Comparison of ENCODE assay signal across 15 mouse cellular contexts in the genomic region with DNA sequence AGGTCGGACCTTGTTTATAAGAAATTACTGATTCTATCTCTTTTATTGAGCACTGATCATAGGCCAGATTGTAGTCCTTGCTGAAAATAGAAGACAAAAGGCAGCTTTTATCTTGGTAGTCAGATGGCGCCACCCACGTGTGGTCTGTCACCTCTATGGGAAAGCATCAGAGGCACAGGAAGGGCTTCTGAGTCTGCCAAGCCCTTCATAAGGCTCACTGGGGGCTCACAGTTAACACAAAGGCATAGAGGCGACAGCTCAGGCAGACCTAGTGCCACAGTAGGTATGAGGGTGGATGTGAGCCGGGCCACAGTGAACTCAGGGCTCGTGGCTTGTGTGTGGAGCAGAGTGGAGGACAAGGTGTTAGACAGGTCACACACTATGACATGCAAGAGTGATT.
DNase-seq lines count a peak whose midpoint lies in the region; ATAC-seq and TF ChIP-seq lines count a peak whose summit lies in the region.
"Had no signal": no experiment of that assay in that cellular context is flagged by ENCODE, and none has a peak within 500 bp of the region (broad histone marks: within the 10 kb centered on the region; RNA-seq: fewer than 3 reads in every experiment).

No protein-coding gene starts in this region.

- H3K27ac ChIP-seq in stomach, postnatal 0 days (replicated peaks), result no peak overlapping the region
- H3K27ac ChIP-seq: forebrain, embryonic 12.5 days; hindbrain, embryonic 13.5 days; limb, embryonic 12.5 days; liver, embryonic 14.5 days; stomach, embryonic 15.5 days had no signal

- no peaks in the 10 kb centered on the region for H3K36me3 ChIP-seq in stomach, postnatal 0 days (ENCODE audit: control insufficient read depth, insufficient read depth, low read length)
- H3K36me3 ChIP-seq: forebrain, embryonic 12.5 days; limb, embryonic 12.5 days had no signal

- peak; percentile 32 for ATAC-seq in frontal cortex, adult (ENCODE audit: low TSS enrichment)
- ATAC-seq in stomach, postnatal 0 days (ENCODE audit: low FRiP score, low TSS enrichment), result peak; percentile 21; the same call in 1 of the 2 replicates

- H3K9ac ChIP-seq in stomach, postnatal 0 days (ENCODE audit: low read length), result no peak overlapping the region
- H3K9ac ChIP-seq: forebrain, embryonic 12.5 days; hindbrain, embryonic 13.5 days; limb, embryonic 12.5 days; liver, embryonic 14.5 days; stomach, embryonic 15.5 days had no signal

- no peak overlapping the region for H3K4me2 ChIP-seq in stomach, postnatal 0 days (replicated peaks; ENCODE audit: low read depth)
- H3K4me2 ChIP-seq: forebrain, embryonic 12.5 days; hindbrain, embryonic 13.5 days; limb, embryonic 12.5 days; stomach, embryonic 15.5 days had no signal

- H3K27me3 ChIP-seq in stomach, postnatal 0 days (ENCODE audit: control insufficient read depth, insufficient read depth, low read length), result no peaks in the 10 kb centered on the region
- H3K27me3 ChIP-seq: forebrain, embryonic 12.5 days; hindbrain, embryonic 13.5 days; limb, embryonic 12.5 days; stomach, embryonic 15.5 days had no signal

- H3K9me3 ChIP-seq in stomach, postnatal 0 days (ENCODE audit: control insufficient read depth, low read length), result peaks cover 4% of the 10 kb centered on the region

- DNase-seq in frontal cortex, postnatal 14 days (ENCODE audit: low spot score in 2 of 2), result no peak
- DNase-seq in cerebellum, adult 9-10 months, result peak; percentile 61
- peak; percentile 78 to 80 for DNase-seq in layer of hippocampus, adult 8-10 months (ENCODE audit: low spot score in 2 of 2)
- no peak for DNase-seq in stomach, postnatal 0 days (ENCODE audit: low spot score)
- no peak for DNase-seq in left cerebral cortex, postnatal 14 days (ENCODE audit: low spot score in 2 of 2)
- DNase-seq in kidney, adult 8-10 months, result no peak
- DNase-seq in urinary bladder, postnatal 4 days (ENCODE audit: low spot score in 2 of 2), result no peak
- DNase-seq: adrenal gland, adult 8-10 months; kidney, adult 11 months had no signal

- no peaks in the 10 kb centered on the region for H3K4me1 ChIP-seq in stomach, postnatal 0 days (replicated peaks; ENCODE audit: control insufficient read depth, insufficient read depth)
- H3K4me1 ChIP-seq: forebrain, embryonic 12.5 days; hindbrain, embryonic 13.5 days; limb, embryonic 12.5 days; stomach, embryonic 15.5 days had no signal

- intact Hi-C loops in left cerebral cortex, postnatal 14 days (cut with DNase I), result loop anchor here (2.0 to 10.0 kb wide), 3 partner anchors 51 to 529 kb away; a partner anchor contains a TSS

- 81% methylated on average over 6 of the region's 6 CpGs for WGBS in stomach, postnatal 0 days

- H3K4me3 ChIP-seq in stomach, postnatal 0 days (ENCODE audit: low read depth, low read length), result no peak overlapping the region
- H3K4me3 ChIP-seq: forebrain, embryonic 12.5 days; hindbrain, embryonic 13.5 days; limb, embryonic 12.5 days; stomach, embryonic 15.5 days had no signal

- no peak for TF ChIP-seq CTCF in stomach, postnatal 0 days (IDR thresholded peaks at IDR 0.05; ENCODE audit: low read depth)

- TF ChIP-seq EP300 in stomach, postnatal 0 days (optimal IDR thresholded peaks at IDR 0.05), result no peak

Comparison
In these comparisons a context has a peak if more than half of its experiments do, and no peak if none do; other contexts are left out.
1. DNase-seq: peak in cerebellum, adult 9-10 months (single experiment) and layer of hippocampus, adult 8-10 months (2 of 2); none in frontal cortex, postnatal 14 days (0 of 2), stomach, postnatal 0 days (single experiment), left cerebral cortex, postnatal 14 days (0 of 2), kidney, adult 8-10 months (0 of 2) and urinary bladder, postnatal 4 days (0 of 2).